8 mouse cellular contexts compared by ENCODE assay signal in the genomic region with DNA sequence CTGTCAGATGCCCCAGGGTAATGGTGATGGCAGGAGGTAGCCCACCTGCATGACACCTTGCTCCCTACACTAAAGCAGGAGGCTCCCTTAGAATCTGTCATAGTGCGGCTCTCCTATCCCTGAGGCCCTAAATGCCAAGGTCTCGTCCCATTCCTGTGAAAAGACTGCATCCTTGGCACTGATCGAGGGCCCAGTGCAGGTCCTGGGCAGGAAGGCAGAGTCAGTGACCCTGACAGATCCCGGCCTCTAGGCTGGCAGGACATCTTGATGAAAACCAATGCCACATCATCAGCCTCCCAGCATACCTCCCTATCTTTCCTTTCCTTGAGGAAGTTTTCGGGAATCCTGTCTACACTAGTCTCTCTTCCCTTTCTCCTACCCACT. TPM values are rescaled to one million over a fixed set of nuclear protein-coding genes. Genes with fewer than 3 reads are reported as not detected.
DNase-seq lines count a peak whose midpoint lies in the region; ATAC-seq and TF ChIP-seq lines count a peak whose summit lies in the region.

No protein-coding gene starts in this region.

- H3K9ac ChIP-seq in embryonic facial prominence, embryonic 11.5 days (replicated peaks; ENCODE audit: low read length), result peak overlapping the region; percentile 90
- H3K9ac ChIP-seq in hindbrain, embryonic 16.5 days (ENCODE audit: low read depth, low read length), result peak overlapping the region; percentile 79
- peak overlapping the region; percentile 59; the same call in 1 of the 2 replicates for H3K9ac ChIP-seq in midbrain, postnatal 0 days (replicated peaks; ENCODE audit: low read length, poor library complexity, severe bottlenecking)

- peaks cover 32% of the 10 kb centered on the region for H3K4me1 ChIP-seq in kidney, adult 2 months (ENCODE audit: control insufficient read depth, insufficient read depth, low read length)
- H3K4me1 ChIP-seq in embryonic facial prominence, embryonic 11.5 days (ENCODE audit: control insufficient read depth, insufficient read depth, low read length), result peaks cover 2% of the 10 kb centered on the region
- H3K4me1 ChIP-seq in hindbrain, embryonic 16.5 days (ENCODE audit: control insufficient read depth, insufficient read depth, low read depth, low read length), result peaks cover 16% of the 10 kb centered on the region
- H3K4me1 ChIP-seq in midbrain, postnatal 0 days (ENCODE audit: insufficient read depth, low read length), result no peaks in the 10 kb centered on the region

- H3K9me3 ChIP-seq in embryonic facial prominence, embryonic 11.5 days (replicated peaks; ENCODE audit: control insufficient read depth, low read length), result no peaks in the 10 kb centered on the region
- no peaks in the 10 kb centered on the region for H3K9me3 ChIP-seq in hindbrain, embryonic 16.5 days (ENCODE audit: control insufficient read depth, low read length)
- H3K9me3 ChIP-seq in midbrain, postnatal 0 days (ENCODE audit: low read length), result no peaks in the 10 kb centered on the region

- 38% methylated on average over 5 of the region's 5 CpGs for WGBS in kidney, adult 2 months
- 66% methylated on average over 5 of the region's 5 CpGs for WGBS in embryonic facial prominence, embryonic 11.5 days
- 56% methylated on average over 5 of the region's 5 CpGs for WGBS in hindbrain, embryonic 16.5 days
- 66% methylated on average over 5 of the region's 5 CpGs for WGBS in midbrain, postnatal 0 days

- no peak for TF ChIP-seq POLR2A in kidney, adult 2 months (IDR thresholded peaks at IDR 0.05; ENCODE audit: low read depth, low read length)

- no peak for DNase-seq in kidney, adult 2 months
- DNase-seq in kidney, postnatal 4 days, result no peak
- no peak for DNase-seq in embryonic facial prominence, embryonic 11.5 days (ENCODE audit: low spot score)
- DNase-seq in midbrain, postnatal 0 days (ENCODE audit: low spot score), result no peak
- DNase-seq in gastrocnemius, adult 8-10 months (ENCODE audit: low spot score in 2 of 2), result no peak
- no peak for DNase-seq in B cell, adult 2 months
- no peak for DNase-seq in kidney, adult 9 months

- H3K27ac ChIP-seq in kidney, adult 2 months (ENCODE audit: insufficient read depth, low read depth, low read length), result no peak overlapping the region
- H3K27ac ChIP-seq in embryonic facial prominence, embryonic 11.5 days (replicated peaks; ENCODE audit: low read depth, low read length), result no peak overlapping the region
- peak overlapping the region; percentile 75 for H3K27ac ChIP-seq in hindbrain, embryonic 16.5 days (ENCODE audit: low read depth, low read length)
- no peak overlapping the region for H3K27ac ChIP-seq in midbrain, postnatal 0 days (ENCODE audit: low read depth, low read length)

- peak overlapping the region; percentile 77 for H3K4me2 ChIP-seq in embryonic facial prominence, embryonic 11.5 days (ENCODE audit: low read depth, low read length)
- peak overlapping the region; percentile 88 for H3K4me2 ChIP-seq in hindbrain, embryonic 16.5 days (ENCODE audit: low read length)
- peak overlapping the region; percentile 64 for H3K4me2 ChIP-seq in midbrain, postnatal 0 days (ENCODE audit: low read depth, low read length, poor library complexity, severe bottlenecking)

- no peak for TF ChIP-seq CTCF in kidney, adult 2 months (conservative IDR thresholded peaks at IDR 0.05; ENCODE audit: insufficient read depth, insufficient read length, low read depth, low read length)
- TF ChIP-seq CTCF in midbrain, postnatal 0 days (IDR thresholded peaks at IDR 0.05), result no peak

- peak overlapping the region; percentile 65 for H3K4me3 ChIP-seq in kidney, adult 2 months (ENCODE audit: insufficient read depth, low read depth, low read length)
- peak overlapping the region; percentile 43 for H3K4me3 ChIP-seq in embryonic facial prominence, embryonic 11.5 days (ENCODE audit: low read depth, low read length)
- peak overlapping the region; percentile 48 for H3K4me3 ChIP-seq in hindbrain, embryonic 16.5 days (ENCODE audit: low read length)
- peak overlapping the region; percentile 41 for H3K4me3 ChIP-seq in midbrain, postnatal 0 days (ENCODE audit: low read depth, low read length)

- no peak for ATAC-seq in embryonic facial prominence, embryonic 11.5 days (replicated peaks; ENCODE audit: insufficient number of reproducible peaks, low FRiP score, low TSS enrichment, low read depth)
- no peak for ATAC-seq in hindbrain, embryonic 16.5 days
- no peak for ATAC-seq in midbrain, postnatal 0 days (ENCODE audit: low FRiP score)

- H3K36me3 ChIP-seq in kidney, adult 2 months (ENCODE audit: control insufficient read depth, insufficient read depth, low read length), result no peaks in the 10 kb centered on the region
- H3K36me3 ChIP-seq in embryonic facial prominence, embryonic 11.5 days (replicated peaks; ENCODE audit: control insufficient read depth, insufficient read depth, low read depth, low read length), result no peaks in the 10 kb centered on the region
- no peaks in the 10 kb centered on the region for H3K36me3 ChIP-seq in hindbrain, embryonic 16.5 days (ENCODE audit: control insufficient read depth, insufficient read depth, low read length)
- H3K36me3 ChIP-seq in midbrain, postnatal 0 days (ENCODE audit: insufficient read depth, low read length), result no peaks in the 10 kb centered on the region

- no peaks in the 10 kb centered on the region for H3K27me3 ChIP-seq in kidney, adult 2 months (replicated peaks; ENCODE audit: control insufficient read depth, insufficient read depth, low read length)
- H3K27me3 ChIP-seq in embryonic facial prominence, embryonic 11.5 days (ENCODE audit: control insufficient read depth, insufficient read depth, low read length), result no peaks in the 10 kb centered on the region; the same call in 1 of the 2 replicates
- H3K27me3 ChIP-seq in hindbrain, embryonic 16.5 days (replicated peaks; ENCODE audit: control insufficient read depth, insufficient read depth, low read length), result peaks cover 11% of the 10 kb centered on the region
- H3K27me3 ChIP-seq in midbrain, postnatal 0 days (ENCODE audit: insufficient read depth, low read length), result no peaks in the 10 kb centered on the region

RNA-seq across cellular contexts. Expression of gene Vwa1, which starts 5.0 kb away (rescaled TPM):
- polyA plus RNA-seq in kidney, adult 2 months (2012; rRNA removed), result 21.8 and 27.2 TPM in 2 replicates
- 4.7 and 5.9 TPM in 2 replicates for polyA plus RNA-seq in embryonic facial prominence, embryonic 11.5 days (2014; fragmentation: Nextera tagmentation; extraction: Ambion mirVana)
- polyA plus RNA-seq in hindbrain, embryonic 16.5 days (2015; fragmentation: Nextera tagmentation; extraction: Ambion mirVana), result 38.0 and 39.0 TPM in 2 replicates
- 42.1 and 42.5 TPM in 2 replicates for total RNA-seq in midbrain, postnatal 0 days (2014; rRNA removed)
- polyA plus RNA-seq in midbrain, postnatal 0 days (2015; fragmentation: Nextera tagmentation; extraction: Ambion mirVana), result 25.5 and 28.7 TPM in 2 replicates
- 1 to 10 TPM; 4.0 to 8.9 (median 6.2) TPM for total RNA-seq in gastrocnemius, adult 8-10 months (2022)

RNA-seq across cellular contexts. Expression of gene Atad3a, which starts 8.6 kb away (rescaled TPM):
- 130 and 145 TPM in 2 replicates for polyA plus RNA-seq in kidney, adult 2 months (2012; rRNA removed)
- 79.0 and 87.2 TPM in 2 replicates for polyA plus RNA-seq in embryonic facial prominence, embryonic 11.5 days (2014; fragmentation: Nextera tagmentation; extraction: Ambion mirVana)
- polyA plus RNA-seq in hindbrain, embryonic 16.5 days (2015; fragmentation: Nextera tagmentation; extraction: Ambion mirVana), result 93.9 and 100 TPM in 2 replicates
- 52.6 and 69.1 TPM in 2 replicates for total RNA-seq in midbrain, postnatal 0 days (2014; rRNA removed)
- 65.9 and 69.9 TPM in 2 replicates for polyA plus RNA-seq in midbrain, postnatal 0 days (2015; fragmentation: Nextera tagmentation; extraction: Ambion mirVana)
- 10 to 100 TPM; 23.8 to 25.1 (median 23.9) TPM for total RNA-seq in gastrocnemius, adult 8-10 months (2022)

RNA-seq across cellular contexts. Expression of gene Tmem88b, which starts 16.2 kb away (rescaled TPM):
- polyA plus RNA-seq in kidney, adult 2 months (2012; rRNA removed), result 1.8 and 2.4 TPM in 2 replicates
- 0.18 and 0.26 TPM in 2 replicates for polyA plus RNA-seq in embryonic facial prominence, embryonic 11.5 days (2014; fragmentation: Nextera tagmentation; extraction: Ambion mirVana)
- polyA plus RNA-seq in hindbrain, embryonic 16.5 days (2015; fragmentation: Nextera tagmentation; extraction: Ambion mirVana), result 0.89 and 1.3 TPM in 2 replicates
- total RNA-seq in midbrain, postnatal 0 days (2014; rRNA removed), result 0.66 and 1.6 TPM in 2 replicates
- polyA plus RNA-seq in midbrain, postnatal 0 days (2015; fragmentation: Nextera tagmentation; extraction: Ambion mirVana), result 0.56 and 0.65 TPM in 2 replicates
- under 1 TPM; 0.21 to 0.72 (median 0.31) TPM for total RNA-seq in gastrocnemius, adult 8-10 months (2022)

RNA-seq across cellular contexts. Expression of gene Ankrd65, which starts 20.8 kb away (rescaled TPM):
- polyA plus RNA-seq in kidney, adult 2 months (2012; rRNA removed), result 2.8 and 3.2 TPM in 2 replicates
- not detected in 2 replicates for polyA plus RNA-seq in embryonic facial prominence, embryonic 11.5 days (2014; fragmentation: Nextera tagmentation; extraction: Ambion mirVana)
- polyA plus RNA-seq in hindbrain, embryonic 16.5 days (2015; fragmentation: Nextera tagmentation; extraction: Ambion mirVana), result not detected in 2 replicates
- not detected in 2 replicates for total RNA-seq in midbrain, postnatal 0 days (2014; rRNA removed)
- polyA plus RNA-seq in midbrain, postnatal 0 days (2015; fragmentation: Nextera tagmentation; extraction: Ambion mirVana), result not detected in 2 replicates
- not detected for total RNA-seq in gastrocnemius, adult 8-10 months (2022)

RNA-seq across cellular contexts. Expression of gene Mrpl20, which starts 33.2 kb away (rescaled TPM):
- 83.1 and 91.1 TPM in 2 replicates for polyA plus RNA-seq in kidney, adult 2 months (2012; rRNA removed)
- polyA plus RNA-seq in embryonic facial prominence, embryonic 11.5 days (2014; fragmentation: Nextera tagmentation; extraction: Ambion mirVana), result 250 and 256 TPM in 2 replicates
- 251 and 267 TPM in 2 replicates for polyA plus RNA-seq in hindbrain, embryonic 16.5 days (2015; fragmentation: Nextera tagmentation; extraction: Ambion mirVana)
- total RNA-seq in midbrain, postnatal 0 days (2014; rRNA removed), result 111 and 123 TPM in 2 replicates
- 279 and 316 TPM in 2 replicates for polyA plus RNA-seq in midbrain, postnatal 0 days (2015; fragmentation: Nextera tagmentation; extraction: Ambion mirVana)
- 10 to 100 TPM; 46.2 to 50.5 (median 47.7) TPM for total RNA-seq in gastrocnemius, adult 8-10 months (2022)
